In the genomic region with DNA sequence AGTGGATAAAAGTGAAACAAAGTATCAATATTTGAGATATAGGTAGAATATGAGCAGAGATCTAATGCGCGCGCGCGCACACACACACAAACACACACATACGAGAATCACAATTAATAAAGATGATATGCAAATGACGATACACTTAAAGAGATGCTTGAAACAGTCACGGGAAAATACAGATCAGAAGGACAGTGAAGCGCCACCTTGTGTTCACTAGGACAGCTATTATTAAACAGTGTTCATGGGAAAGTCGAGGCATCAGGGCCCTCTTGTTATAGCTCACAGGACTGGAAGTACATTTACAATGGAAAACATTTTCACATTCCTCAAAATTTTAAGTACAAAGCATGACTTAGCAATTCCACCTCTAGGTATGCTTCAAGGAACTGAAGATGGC, we compare ENCODE assay signal across 9 mouse cellular contexts.
DNase-seq lines count a peak whose midpoint lies in the region; TF ChIP-seq lines count a peak whose summit lies in the region.
"Had no signal": no experiment of that assay in that cellular context is flagged by ENCODE, and none has a peak within 500 bp of the region (broad histone marks: within the 10 kb centered on the region; RNA-seq: fewer than 3 reads in every experiment).

No protein-coding gene starts in this region.

- TF ChIP-seq POLR2A in cerebellum, adult 2 months (IDR thresholded peaks at IDR 0.05; ENCODE audit: borderline replicate concordance, insufficient read depth, low read length) = no peak

- DNase-seq in cerebellum, adult 2 months = no peak
- no peak for DNase-seq in cerebellum, adult 11-12 months
- no peak for DNase-seq in left cerebral cortex, adult 2 months (ENCODE audit: extremely low spot score in 1 of 2, low spot score in 2 of 2)
- no peak for DNase-seq in left cerebral cortex, postnatal 25 days (ENCODE audit: low spot score in 2 of 2)
- peak; percentile 73 for DNase-seq in R1 (ENCODE audit: low read depth, low spot score)
- DNase-seq in lung, postnatal 14 days = peak; percentile 28
- DNase-seq in right cerebral cortex, adult 2 months (ENCODE audit: low spot score in 2 of 2) = no peak
- no peak for DNase-seq in adrenal gland, postnatal 4 days (ENCODE audit: low spot score in 2 of 2)
- DNase-seq: gastrocnemius, postnatal 36 days had no signal

- intact Hi-C loops in left cerebral cortex, adult 2 months (cut with DNase I) = no loop called here
- intact Hi-C loops in left cerebral cortex, postnatal 25 days (cut with DNase I) = no loop called here

- no peaks in the 10 kb centered on the region; the same call in 1 of the 2 replicates for H3K4me1 ChIP-seq in cerebellum, adult 2 months (ENCODE audit: control insufficient read depth, insufficient read depth, low read length)

- H3K4me3 ChIP-seq in cerebellum, adult 2 months (replicated peaks; ENCODE audit: insufficient read depth, low read depth, low read length) = no peak overlapping the region
- H3K4me3 ChIP-seq in left cerebral cortex, adult 2 months = no peak overlapping the region

- TF ChIP-seq CTCF in cerebellum, adult 2 months (IDR thresholded peaks at IDR 0.05; ENCODE audit: borderline replicate concordance, insufficient read depth, low read depth, low read length) = peak; percentile 9; the same call in 1 of the 2 replicates
- TF ChIP-seq CTCF in left cerebral cortex, adult 2 months (IDR thresholded peaks at IDR 0.05) = peak; percentile 55

- no peaks in the 10 kb centered on the region for H3K27me3 ChIP-seq in cerebellum, adult 2 months (ENCODE audit: control insufficient read depth, insufficient read depth, low read length)

- WGBS in cerebellum, adult 2 months = 61% methylated on average over 10 of the region's 10 CpGs

- H3K27ac ChIP-seq in cerebellum, adult 2 months (ENCODE audit: insufficient read depth, low read length) = no peak overlapping the region
- no peak overlapping the region for H3K27ac ChIP-seq in left cerebral cortex, adult 2 months

Comparison
In these comparisons a context has a peak if more than half of its experiments do, and no peak if none do; other contexts are left out.
1. DNase-seq: peak in R1 (single experiment) and lung, postnatal 14 days (single experiment); none in cerebellum, adult 2 months (0 of 2), cerebellum, adult 11-12 months (single experiment), left cerebral cortex, adult 2 months (0 of 2), left cerebral cortex, postnatal 25 days (0 of 2), right cerebral cortex, adult 2 months (0 of 2) and adrenal gland, postnatal 4 days (0 of 2).